Mouse (Mus musculus): Measurements from ENCODE around the gene Ascl3.

Gene Ascl3

GRCm38 (mm10) chr7:109708961-109709382 lies 22.6 kb downstream of the Ascl3 start:
- DNase-seq = peak; percentile 46 to 62

- DNase-seq = peak; percentile 62 to 77
Measured at GRCm38 (mm10) chr7:109707023-109707785, 24.3 kb downstream of the Ascl3 start.

GRCm38 (mm10) chr7:109704461-109704860 lies 27.1 kb downstream of the Ascl3 start:
- DNase-seq = peak in 1 of 2 experiments; percentile 22

- peak in 1 of 2 experiments; percentile 14 for DNase-seq
Measured at GRCm38 (mm10) chr7:109704016-109704377, 27.5 kb downstream of the Ascl3 start.

GRCm38 (mm10) chr7:109703190-109704015 lies 28.1 kb downstream of the Ascl3 start, which contains the start of the genes St5 and Akip1:
Gene St5 (minus strand): TSS chr7:109703605.
Gene Akip1 (plus strand): TSS chr7:109703690.
- peak; percentile 96 to 99 for DNase-seq

- DNase-seq = no peak
Measured at GRCm38 (mm10) chr7:109702721-109703120, 28.8 kb downstream of the Ascl3 start.

- DNase-seq = peak in 1 of 2 experiments; percentile 16
Measured at GRCm38 (mm10) chr7:109700213-109700612, 31.3 kb downstream of the Ascl3 start.

- no peak for DNase-seq
Measured at GRCm38 (mm10) chr7:109695339-109695726, 36.2 kb downstream of the Ascl3 start.

- DNase-seq = no peak
Measured at GRCm38 (mm10) chr7:109694576-109695338, 36.8 kb downstream of the Ascl3 start.

GRCm38 (mm10) chr7:109690961-109691360 lies 40.6 kb downstream of the Ascl3 start:
- peak; percentile 58 to 60 for DNase-seq

GRCm38 (mm10) chr7:109690101-109690500 lies 41.4 kb downstream of the Ascl3 start:
- DNase-seq = no peak

GRCm38 (mm10) chr7:109686585-109687128 lies 44.9 kb downstream of the Ascl3 start:
- no peak for DNase-seq

GRCm38 (mm10) chr7:109680879-109681278 lies 50.6 kb downstream of the Ascl3 start:
- no peak for DNase-seq

GRCm38 (mm10) chr7:109680284-109680683 lies 51.2 kb downstream of the Ascl3 start:
- no peak for DNase-seq
